Mouse (Mus musculus) stomach, embryonic 14.5 days (tissue): ENCODE measurements around the gene Camk2d. TPM values are rescaled to one million over a fixed set of nuclear protein-coding genes. Genes with fewer than 3 reads are reported as not detected.

ENCODE experiments used
- ATAC-seq: fragments of 200-750 bp; cut with Nextera tagmentation; 2 replicates; pipeline ENCODE4 v1.8.0; 2017; ENCODE audit warnings: low read depth, moderate TSS enrichment; ENCODE audit not compliant: insufficient number of reproducible peaks, insufficient read depth, low FRiP score
- H3K27ac ChIP-seq: fragments of 300-500 bp; sonication (generic); 2 replicates; pipeline ENCODE4 v1.5.1; 2014; ENCODE audit warnings: mild to moderate bottlenecking, low read length, moderate library complexity, mixed read lengths
- H3K27me3 ChIP-seq: fragments of 300-500 bp; sonication (generic); 2 replicates; pipeline ENCODE4 v1.6.1; 2014; ENCODE audit warnings: low read length, control low read depth, mixed read lengths; ENCODE audit not compliant: control insufficient read depth, insufficient read depth
- H3K36me3 ChIP-seq: fragments of 300-500 bp; sonication (generic); 2 replicates; pipeline ENCODE4 v1.6.1; 2014; ENCODE audit warnings: mild to moderate bottlenecking, control low read depth, low read length, moderate library complexity, mixed read lengths; ENCODE audit not compliant: control insufficient read depth, insufficient read depth
- H3K4me1 ChIP-seq: fragments of 300-500 bp; sonication (generic); 2 replicates; pipeline ENCODE4 v1.6.1; 2014; ENCODE audit warnings: low read length, control low read depth, mixed read lengths; ENCODE audit not compliant: control insufficient read depth, insufficient read depth
- H3K4me2 ChIP-seq: fragments of 300-500 bp; sonication (generic); replicated peaks from 2 replicates; pipeline ENCODE4 v1.6.1; 2014; ENCODE audit warnings: low read depth, low read length, control low read depth
- H3K4me3 ChIP-seq: fragments of 300-500 bp; sonication (generic); 2 replicates; pipeline ENCODE4 v1.5.1; 2014; ENCODE audit warnings: low read depth, low read length, control low read depth
- H3K9ac ChIP-seq: fragments of 300-500 bp; sonication (generic); replicated peaks from 2 replicates; pipeline ENCODE4 v1.6.1; 2014; ENCODE audit warnings: low read depth, mild to moderate bottlenecking, control low read depth, low read length, moderate library complexity, mixed read lengths
- H3K9me3 ChIP-seq: fragments of 300-500 bp; sonication (generic); 2 replicates; pipeline ENCODE4 v1.6.1; 2016; ENCODE audit warnings: low read depth, low read length, control low read depth; ENCODE audit not compliant: control insufficient read depth
- WGBS: fragments of 180-500 bp; shearing (Covaris S2); extraction: QIAGEN DNeasy Blood & Tissue Kit; methylation state at CpG from one replicate; pipeline ENCODE4 v1.1.7; 2014; 5-methylcytosine and 5-hydroxymethylcytosine counted together
- polyA plus RNA-seq: library from polyadenylated mRNA; unstranded; fragments of >200 nt; fragmentation: Nextera tagmentation; extraction: Ambion mirVana; gene quantifications from 2 replicates; pipeline ENCODE4 v1.2.1, GENCODE M21; 2014

Camk2d gene
- polyA plus RNA-seq, 1 experiment from 2014 or later, result 49.0 TPM

GRCm38 (mm10) chr3:126793035-126793964 is 197.2 kb downstream of the Camk2d start:
- H3K4me1 ChIP-seq, result no peaks in the 10 kb centered on the region
- H3K4me3 ChIP-seq, result no peak overlapping the region
- H3K4me2 ChIP-seq, result no peak overlapping the region
- H3K27ac ChIP-seq, result no peak overlapping the region
- peaks cover 4% of the 10 kb centered on the region; the same call in 1 of the 2 replicates for H3K36me3 ChIP-seq
- ATAC-seq, result no peak
- no peaks in the 10 kb centered on the region for H3K9me3 ChIP-seq
- WGBS, result 72% methylated on average over 2 of the region's 2 CpGs
- H3K9ac ChIP-seq, result no peak overlapping the region
- H3K27me3 ChIP-seq, result no peaks in the 10 kb centered on the region

GRCm38 (mm10) chr3:126795904-126796303 is 199.8 kb downstream of the Camk2d start:
- Histone ChIP-seq H3K4me2 (no peak overlapping the region), H3K9ac (no peak overlapping the region), H3K9me3 (no peaks in the 10 kb centered on the region), H3K4me1 (no peaks in the 10 kb centered on the region), H3K4me3 (no peak overlapping the region), H3K27ac (no peak overlapping the region), H3K27me3 (no peaks in the 10 kb centered on the region), H3K36me3 (peaks cover 4% of the 10 kb centered on the region; the same call in 1 of the 2 replicates)
- ATAC-seq, result no peak
- 91% methylated on average over 3 of the region's 3 CpGs for WGBS

GRCm38 (mm10) chr3:126797025-126797424 is 200.9 kb downstream of the Camk2d start:
- Histone ChIP-seq H3K27me3 (no peaks in the 10 kb centered on the region), H3K4me2 (no peak overlapping the region), H3K9me3 (no peaks in the 10 kb centered on the region), H3K4me1 (no peaks in the 10 kb centered on the region), H3K9ac (no peak overlapping the region), H3K36me3 (peaks cover 4% of the 10 kb centered on the region; the same call in 1 of the 2 replicates), H3K4me3 (no peak overlapping the region), H3K27ac (no peak overlapping the region)
- no peak for ATAC-seq
- 87% methylated on average over 3 of the region's 3 CpGs for WGBS

GRCm38 (mm10) chr3:126797810-126798209 is 201.7 kb downstream of the Camk2d start:
- Histone ChIP-seq H3K4me2 (no peak overlapping the region), H3K4me3 (no peak overlapping the region), H3K4me1 (no peaks in the 10 kb centered on the region), H3K9me3 (no peaks in the 10 kb centered on the region), H3K9ac (no peak overlapping the region), H3K27ac (no peak overlapping the region), H3K27me3 (no peaks in the 10 kb centered on the region), H3K36me3 (peaks cover 4% of the 10 kb centered on the region; the same call in 1 of the 2 replicates)
- WGBS, result 93% methylated on average over 3 of the region's 3 CpGs
- no peak for ATAC-seq

GRCm38 (mm10) chr3:126802988-126803387 is 206.9 kb downstream of the Camk2d start:
- H3K9me3 ChIP-seq, result no peaks in the 10 kb centered on the region
- no peak overlapping the region for H3K4me3 ChIP-seq
- no peak overlapping the region for H3K9ac ChIP-seq
- no peak overlapping the region for H3K4me2 ChIP-seq
- WGBS, result 85% methylated on average over 6 of the region's 6 CpGs
- H3K36me3 ChIP-seq, result no peaks in the 10 kb centered on the region; the same call in 1 of the 2 replicates
- no peaks in the 10 kb centered on the region for H3K4me1 ChIP-seq
- H3K27me3 ChIP-seq, result no peaks in the 10 kb centered on the region
- no peak overlapping the region for H3K27ac ChIP-seq
- ATAC-seq, result no peak

GRCm38 (mm10) chr3:126804968-126805367 is 208.9 kb downstream of the Camk2d start:
- no peak for ATAC-seq
- Histone ChIP-seq H3K27me3 (no peaks in the 10 kb centered on the region), H3K27ac (no peak overlapping the region), H3K36me3 (no peaks in the 10 kb centered on the region), H3K4me1 (no peaks in the 10 kb centered on the region), H3K4me2 (no peak overlapping the region), H3K4me3 (no peak overlapping the region), H3K9ac (no peak overlapping the region), H3K9me3 (no peaks in the 10 kb centered on the region)
- 91% methylated on average over 5 of the region's 5 CpGs for WGBS

GRCm38 (mm10) chr3:126806145-126806544 is 210.0 kb downstream of the Camk2d start:
- no peak for ATAC-seq
- H3K36me3 ChIP-seq, result no peaks in the 10 kb centered on the region
- no peaks in the 10 kb centered on the region; the same call in 1 of the 2 replicates for H3K4me1 ChIP-seq
- H3K27me3 ChIP-seq, result no peaks in the 10 kb centered on the region
- no peak overlapping the region for H3K27ac ChIP-seq
- H3K9me3 ChIP-seq, result no peaks in the 10 kb centered on the region
- no peak overlapping the region for H3K9ac ChIP-seq
- no peak overlapping the region for H3K4me2 ChIP-seq
- 86% methylated on average over 4 of the region's 4 CpGs for WGBS
- H3K4me3 ChIP-seq, result no peak overlapping the region

- Histone ChIP-seq H3K36me3 (no peaks in the 10 kb centered on the region), H3K9me3 (no peaks in the 10 kb centered on the region), H3K4me2 (no peak overlapping the region), H3K27me3 (no peaks in the 10 kb centered on the region), H3K9ac (no peak overlapping the region), H3K4me3 (no peak overlapping the region), H3K4me1 (no peaks in the 10 kb centered on the region; the same call in 1 of the 2 replicates), H3K27ac (no peak overlapping the region)
- ATAC-seq, result no peak
- WGBS, result 65% methylated on average over 3 of the region's 3 CpGs
These were observed 213.8 kb downstream of the Camk2d start for GRCm38 (mm10) chr3:126809915-126810314.
